In the genomic region with DNA sequence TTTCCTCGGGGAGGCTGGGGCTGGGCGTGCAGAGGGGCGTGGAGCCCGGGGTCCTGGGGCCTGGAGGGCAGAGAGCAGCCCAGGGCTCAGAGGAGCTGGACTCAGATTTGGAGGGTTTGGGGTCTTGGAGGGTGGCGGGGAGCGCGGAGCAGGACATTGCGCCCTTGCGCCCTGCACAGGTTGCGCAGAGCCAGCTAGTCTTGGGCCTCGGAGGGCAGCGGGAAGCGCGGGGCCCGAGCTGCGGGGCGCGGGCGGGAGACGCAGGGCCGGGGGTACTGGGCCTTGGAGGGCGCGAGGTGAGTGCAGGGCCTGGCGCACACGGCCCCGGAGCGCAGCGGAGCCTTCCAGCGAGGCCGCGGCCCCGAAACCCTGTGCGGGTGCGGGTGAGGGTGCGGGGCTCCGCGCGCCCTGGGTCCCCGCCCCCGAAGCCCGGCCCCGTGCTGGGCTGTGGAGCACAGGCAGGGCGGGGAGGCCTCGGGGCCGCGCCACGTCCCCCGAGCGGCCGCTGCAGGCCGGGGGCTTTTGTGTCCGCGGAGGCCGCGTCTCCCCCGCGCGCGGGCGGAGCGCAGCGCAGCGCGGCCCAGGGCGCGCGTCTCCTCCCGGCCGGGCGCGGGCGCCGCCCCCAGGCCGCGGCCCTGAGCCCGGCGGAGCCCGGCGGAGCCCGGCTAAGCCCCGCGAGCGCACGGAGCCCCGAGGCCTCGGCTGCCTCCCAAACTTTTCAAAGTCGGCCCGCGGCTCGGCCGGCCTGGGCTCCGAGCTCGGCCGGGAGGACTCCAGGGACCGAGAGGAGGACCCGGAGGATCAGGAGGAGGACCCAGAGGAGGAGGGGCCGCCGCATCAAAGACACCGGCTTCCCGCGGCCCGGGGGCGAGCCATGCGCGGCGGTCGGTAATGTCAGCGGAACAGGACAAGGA, we compare ENCODE assay signal across 8 mouse cellular contexts. TPM values are rescaled to one million over a fixed set of nuclear protein-coding genes. Genes with fewer than 3 reads are reported as not detected.
A peak's percentile ranks its signal among the peaks of the same experiment; 100 is the strongest.
DNase-seq lines count a peak whose midpoint lies in the region; ATAC-seq and TF ChIP-seq lines count a peak whose summit lies in the region.

A gene (plus strand): TSS at position 625 of the 914 bp plus-strand sequence.

- TF ChIP-seq CTCF in kidney, adult 2 months (conservative IDR thresholded peaks at IDR 0.05; ENCODE audit: insufficient read depth, insufficient read length, low read depth, low read length): no peak

- intact Hi-C loops in gastrocnemius, postnatal 36 days (cut with DNase I): no loop called here

- WGBS in kidney, adult 2 months: 1% methylated on average over 105 of the region's 108 CpGs
- WGBS in intestine, embryonic 15.5 days: under 1% methylated on average over 76 of the region's 108 CpGs
- WGBS in limb, embryonic 15.5 days: under 1% methylated on average over 105 of the region's 108 CpGs

- 0 out of 2 replicates have a peak, but pooled peaks cover 6% of the 10 kb centered on the region for H3K27me3 ChIP-seq in kidney, adult 2 months (replicated peaks; ENCODE audit: control insufficient read depth, insufficient read depth, low read length)
- peaks cover 5% of the 10 kb centered on the region; the same call in 1 of the 2 replicates for H3K27me3 ChIP-seq in intestine, embryonic 15.5 days (replicated peaks)
- H3K27me3 ChIP-seq in limb, embryonic 15.5 days: no peaks in the 10 kb centered on the region
- peaks cover 69% of the 10 kb centered on the region for H3K27me3 ChIP-seq in myocyte (ENCODE audit: control insufficient read depth, insufficient read depth, insufficient read length)

- peak; percentile 10 for DNase-seq in kidney, adult 2 months
- DNase-seq in kidney, adult 11 months: no peak
- peak; percentile 71 for DNase-seq in embryo, embryonic 10.5 days (ENCODE audit: low spot score)
- peak; percentile 31 to 57 for DNase-seq in gastrocnemius, postnatal 36 days
- peak; percentile 40 for DNase-seq in thymus, postnatal 4 days

- no peaks in the 10 kb centered on the region for H3K9me3 ChIP-seq in intestine, embryonic 15.5 days
- H3K9me3 ChIP-seq in limb, embryonic 15.5 days: no peaks in the 10 kb centered on the region

- no peak within 1 kb of the TSS for H3ac ChIP-seq in myocyte (ENCODE audit: control insufficient read depth, insufficient read length)

- H3K4me1 ChIP-seq in kidney, adult 2 months (ENCODE audit: control insufficient read depth, insufficient read depth, low read length): no peaks in the 10 kb centered on the region
- H3K4me1 ChIP-seq in intestine, embryonic 15.5 days (replicated peaks): peaks cover 7% of the 10 kb centered on the region; the same call in 1 of the 2 replicates
- H3K4me1 ChIP-seq in limb, embryonic 15.5 days: peaks cover 10% of the 10 kb centered on the region

- peak; percentile 94 for ATAC-seq in intestine, embryonic 15.5 days
- peak; percentile 82 for ATAC-seq in limb, embryonic 15.5 days (ENCODE audit: insufficient number of reproducible peaks, low FRiP score, low TSS enrichment, low read depth)

- H3K9ac ChIP-seq in intestine, embryonic 15.5 days: peak within 1 kb of the TSS; percentile 88
- H3K9ac ChIP-seq in limb, embryonic 15.5 days: peak within 1 kb of the TSS; percentile 90

- peak within 1 kb of the TSS; percentile 94 for H3K4me2 ChIP-seq in intestine, embryonic 15.5 days (replicated peaks)
- H3K4me2 ChIP-seq in limb, embryonic 15.5 days: peak within 1 kb of the TSS; percentile 87
- H3K4me2 ChIP-seq in myocyte (ENCODE audit: low read depth): peak within 1 kb of the TSS; percentile 55

- no peak within 1 kb of the TSS for H3K27ac ChIP-seq in kidney, adult 2 months (ENCODE audit: insufficient read depth, low read depth, low read length)
- peak within 1 kb of the TSS; percentile 89 for H3K27ac ChIP-seq in intestine, embryonic 15.5 days
- H3K27ac ChIP-seq in limb, embryonic 15.5 days: peak within 1 kb of the TSS; percentile 94

- no peak for TF ChIP-seq POLR2A in kidney, adult 2 months (IDR thresholded peaks at IDR 0.05; ENCODE audit: low read depth, low read length)
- TF ChIP-seq POLR2A in myocyte (IDR thresholded peaks at IDR 0.05; ENCODE audit: insufficient read length, low read depth): no peak

- peak within 1 kb of the TSS; percentile 66 for H3K4me3 ChIP-seq in kidney, adult 2 months (ENCODE audit: insufficient read depth, low read depth, low read length)
- H3K4me3 ChIP-seq in intestine, embryonic 15.5 days (replicated peaks): peak within 1 kb of the TSS; percentile 79
- H3K4me3 ChIP-seq in limb, embryonic 15.5 days: peak within 1 kb of the TSS; percentile 79
- no peak within 1 kb of the TSS for H3K4me3 ChIP-seq in myocyte

- H3K36me3 ChIP-seq in kidney, adult 2 months (ENCODE audit: control insufficient read depth, insufficient read depth, low read length): no peaks in the 10 kb centered on the region
- H3K36me3 ChIP-seq in intestine, embryonic 15.5 days: no peaks in the 10 kb centered on the region
- H3K36me3 ChIP-seq in limb, embryonic 15.5 days: no peaks in the 10 kb centered on the region
- no peaks in the 10 kb centered on the region for H3K36me3 ChIP-seq in myocyte (ENCODE audit: control insufficient read depth, insufficient read depth)

- no peaks in the 10 kb centered on the region for H3K79me2 ChIP-seq in myocyte (ENCODE audit: control insufficient read depth, insufficient read depth)

TF ChIP-seq in myocyte, 11 proteins besides CTCF, POLR2A, EP300 and RAD21:
- TF ChIP-seq E2F4 (IDR thresholded peaks at IDR 0.05; ENCODE audit: insufficient read depth): no peak

RNA-seq across cellular contexts. Expression of the gene that starts here (rescaled TPM):
- polyA plus RNA-seq in kidney, adult 2 months (2012; rRNA removed): 0.22 and 0.38 TPM in 2 replicates
- 10 to 100 TPM in 1 of 2 experiments, 1 to 10 TPM in 1; 6.4 to 10.2 TPM for total RNA-seq in gastrocnemius, postnatal 36 days (2021)
- polyA plus RNA-seq in intestine, embryonic 15.5 days (2015; fragmentation: Nextera tagmentation; extraction: Ambion mirVana): 2.7 and 2.9 TPM in 2 replicates
- 4.9 and 5.5 TPM in 2 replicates for polyA plus RNA-seq in limb, embryonic 15.5 days (2015; fragmentation: Nextera tagmentation; extraction: Ambion mirVana)
- polyA plus RNA-seq in myocyte (2012; fragmentation: generic; extraction: Trizol): 0.01 TPM

Comparison
In these comparisons a context has a peak if more than half of its experiments do, and no peak if none do; other contexts are left out.
1. Peak in DNase-seq and H3K4me3 ChIP-seq in kidney, adult 2 months; RNA of the gene not detected or under 1 TPM.